Mouse (Mus musculus) liver, embryonic 16.5 days (tissue): ENCODE results near the gene 9930022D16Rik. TPM values are rescaled to one million over a fixed set of nuclear protein-coding genes. Genes with fewer than 3 reads are reported as not detected.

ENCODE experiments used
- ATAC-seq: fragments of 200-750 bp; cut with Nextera tagmentation; 2 replicates; pipeline ENCODE4 v1.8.0; 2017; ENCODE audit warnings: low read depth, mild to moderate bottlenecking, moderate number of reproducible peaks, moderate library complexity
- H3K27ac ChIP-seq: fragments of 300-500 bp; sonication (generic); 2 replicates; pipeline ENCODE4 v1.5.1; 2014; ENCODE audit warnings: mild to moderate bottlenecking, low read length
- H3K27me3 ChIP-seq: fragments of 300-500 bp; sonication (generic); 2 replicates; pipeline ENCODE4 v1.6.1; 2014; ENCODE audit warnings: low read depth, low read length, mixed read lengths; ENCODE audit not compliant: control insufficient read depth, insufficient read depth
- H3K36me3 ChIP-seq: fragments of 300-500 bp; sonication (generic); 2 replicates; pipeline ENCODE4 v1.6.1; 2014; ENCODE audit warnings: mild to moderate bottlenecking; ENCODE audit not compliant: control insufficient read depth, insufficient read depth
- H3K4me1 ChIP-seq: fragments of 300-500 bp; sonication (generic); 2 replicates; pipeline ENCODE4 v1.6.1; 2014; ENCODE audit warnings: low read depth, low read length, mixed read lengths; ENCODE audit not compliant: control insufficient read depth
- H3K4me2 ChIP-seq: fragments of 300-500 bp; sonication (generic); 2 replicates; pipeline ENCODE4 v1.6.1; 2014; ENCODE audit warnings: low read depth, low read length, mixed read lengths
- H3K4me3 ChIP-seq: fragments of 300-500 bp; sonication (generic); 2 replicates; pipeline ENCODE4 v1.5.1; 2014; ENCODE audit warnings: low read depth, mild to moderate bottlenecking, low read length
- H3K9ac ChIP-seq: fragments of 300-500 bp; sonication (generic); 2 replicates; pipeline ENCODE4 v1.6.1; 2014; ENCODE audit warnings: low read depth, low read length
- H3K9me3 ChIP-seq: fragments of 300-500 bp; sonication (generic); replicated peaks from 2 replicates; pipeline ENCODE4 v1.6.1; 2016; ENCODE audit warnings: low read length; ENCODE audit not compliant: control insufficient read depth
- WGBS: fragments of 180-500 bp; shearing (Covaris S2); extraction: QIAGEN DNeasy Blood & Tissue Kit; methylation state at CpG from one replicate; pipeline ENCODE4 v1.1.7; 2014; ENCODE audit not compliant: insufficient replicate concordance; 5-methylcytosine and 5-hydroxymethylcytosine counted together
- polyA plus RNA-seq: library from polyadenylated mRNA; unstranded; fragments of >200 nt; fragmentation: Nextera tagmentation; extraction: Ambion mirVana; gene quantifications from 2 replicates; pipeline ENCODE4 v1.2.1, GENCODE M21; 2015

Gene 9930022D16Rik
- polyA plus RNA-seq, 1 experiment from 2014 or later = not detected

GRCm38 (mm10) chr11:109445438-109446035, 31.8 kb downstream of the 9930022D16Rik start:
- Histone ChIP-seq H3K4me3 (no peak overlapping the region), H3K9ac (no peak overlapping the region), H3K27me3 (no peaks in the 10 kb centered on the region), H3K9me3 (no peaks in the 10 kb centered on the region), H3K4me1 (peaks cover 10% of the 10 kb centered on the region), H3K27ac (no peak overlapping the region), H3K4me2 (no peak overlapping the region), H3K36me3 (peaks cover 8% of the 10 kb centered on the region)
- 41% methylated on average over 13 of the region's 13 CpGs for WGBS
- peak; percentile 80 for ATAC-seq

DNA sequence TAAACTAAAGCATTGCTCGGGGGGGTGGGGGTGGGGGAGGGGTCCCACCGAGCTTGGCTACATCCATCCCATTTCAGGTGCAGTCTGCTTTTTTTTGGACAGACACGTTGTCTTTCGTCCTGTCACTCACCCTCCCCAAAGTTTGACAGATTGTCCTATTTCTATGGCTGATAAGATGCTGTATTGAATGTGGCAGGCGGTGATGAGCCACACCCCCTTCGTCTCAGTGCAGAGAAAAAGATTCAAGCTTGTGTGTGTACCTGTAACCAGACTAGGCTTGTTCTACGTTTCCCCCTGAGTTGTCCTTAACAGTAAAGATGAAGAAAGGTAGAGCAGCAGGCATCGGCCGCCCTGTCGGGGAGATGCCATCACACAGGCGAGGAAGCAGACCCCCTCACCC, 37.5 kb downstream of the 9930022D16Rik start:
- H3K27ac ChIP-seq = no peak overlapping the region
- 50% methylated on average over 11 of the region's 11 CpGs for WGBS
- no peak overlapping the region for H3K4me2 ChIP-seq
- H3K4me3 ChIP-seq = no peak overlapping the region
- no peaks in the 10 kb centered on the region for H3K27me3 ChIP-seq
- peaks cover 52% of the 10 kb centered on the region for H3K36me3 ChIP-seq
- 0 out of 2 replicates have a peak, but pooled peaks have one; percentile 24 for ATAC-seq
- H3K9ac ChIP-seq = no peak overlapping the region
- no peaks in the 10 kb centered on the region for H3K9me3 ChIP-seq
- no peaks in the 10 kb centered on the region; the same call in 1 of the 2 replicates for H3K4me1 ChIP-seq

DNA sequence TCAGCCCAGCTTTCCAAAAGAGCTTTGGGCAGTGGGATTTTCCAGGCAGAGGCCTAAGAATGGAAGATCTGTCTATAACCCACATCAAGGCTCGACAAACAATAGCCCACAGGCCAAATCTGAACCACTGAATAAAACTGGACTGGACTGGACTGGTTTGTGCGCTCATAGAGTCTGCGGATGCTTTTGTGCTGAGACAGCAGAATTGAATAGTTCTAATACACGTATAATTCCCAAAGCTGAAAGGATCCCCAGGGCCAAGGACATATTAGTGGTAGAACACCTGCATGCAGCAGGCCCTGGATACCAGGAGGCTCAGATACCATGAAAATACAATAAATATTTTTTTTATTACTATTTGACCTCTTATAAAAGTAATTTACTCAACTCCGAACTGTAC, 42.5 kb downstream of the 9930022D16Rik start:
- Histone ChIP-seq H3K27me3 (no peaks in the 10 kb centered on the region), H3K4me1 (no peaks in the 10 kb centered on the region), H3K4me3 (no peak overlapping the region), H3K36me3 (peaks cover 82% of the 10 kb centered on the region), H3K27ac (no peak overlapping the region), H3K9ac (no peak overlapping the region), H3K9me3 (no peaks in the 10 kb centered on the region), H3K4me2 (no peak overlapping the region)
- WGBS = 88% methylated on average over 5 of the region's 5 CpGs
- ATAC-seq = no peak

DNA sequence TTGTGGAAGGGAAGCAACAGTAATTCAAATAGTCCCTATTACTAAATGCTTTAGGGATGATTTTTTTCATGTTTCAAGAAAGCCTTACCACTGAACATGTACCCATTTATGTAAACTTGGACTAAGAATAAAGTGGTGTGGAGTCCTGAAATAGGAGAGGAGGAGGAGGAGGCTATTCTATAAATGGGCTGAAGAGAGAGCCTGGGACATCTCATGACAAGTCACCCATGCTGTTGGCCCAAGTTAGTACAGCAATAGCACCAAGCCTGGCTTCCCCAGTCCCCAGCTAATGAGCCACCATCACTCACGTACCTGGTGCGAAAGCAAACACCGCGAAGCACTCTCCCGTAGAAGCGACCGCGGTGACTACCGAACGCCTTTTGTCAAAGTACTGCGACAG, 44.4 kb downstream of the 9930022D16Rik start:
- Histone ChIP-seq H3K36me3 (peaks cover 84% of the 10 kb centered on the region), H3K27ac (no peak overlapping the region), H3K9me3 (no peaks in the 10 kb centered on the region), H3K4me3 (no peak overlapping the region), H3K9ac (no peak overlapping the region), H3K27me3 (no peaks in the 10 kb centered on the region), H3K4me2 (no peak overlapping the region), H3K4me1 (no peaks in the 10 kb centered on the region; the same call in 1 of the 2 replicates)
- no peak for ATAC-seq
- WGBS = 95% methylated on average over 11 of the region's 11 CpGs

GRCm38 (mm10) chr11:109460586-109460985, 46.9 kb downstream of the 9930022D16Rik start:
- ATAC-seq = no peak
- H3K9me3 ChIP-seq = no peaks in the 10 kb centered on the region
- H3K4me1 ChIP-seq = peaks cover 10% of the 10 kb centered on the region
- H3K4me3 ChIP-seq = no peak overlapping the region
- no peaks in the 10 kb centered on the region for H3K27me3 ChIP-seq
- peaks cover 72% of the 10 kb centered on the region for H3K36me3 ChIP-seq
- H3K9ac ChIP-seq = no peak overlapping the region
- no peak overlapping the region for H3K4me2 ChIP-seq
- H3K27ac ChIP-seq = no peak overlapping the region; the same call in 1 of the 2 replicates
- 51% methylated on average over 5 of the region's 5 CpGs for WGBS

GRCm38 (mm10) chr11:109465068-109465467, 51.4 kb downstream of the 9930022D16Rik start:
- H3K9me3 ChIP-seq = no peaks in the 10 kb centered on the region
- H3K27me3 ChIP-seq = no peaks in the 10 kb centered on the region
- peak overlapping the region; percentile 11; the same call in 1 of the 2 replicates for H3K9ac ChIP-seq
- 55% methylated on average over 4 of the region's 4 CpGs for WGBS
- peaks cover 50% of the 10 kb centered on the region for H3K36me3 ChIP-seq
- peak overlapping the region; percentile 3; the same call in 1 of the 2 replicates for H3K4me3 ChIP-seq
- H3K27ac ChIP-seq = peak overlapping the region; percentile 70
- peak; percentile 93 for ATAC-seq
- H3K4me1 ChIP-seq = peaks cover 41% of the 10 kb centered on the region
- H3K4me2 ChIP-seq = peak overlapping the region; percentile 40

- Histone ChIP-seq H3K9ac (no peak overlapping the region), H3K4me2 (no peak overlapping the region), H3K4me3 (no peak overlapping the region), H3K9me3 (no peaks in the 10 kb centered on the region), H3K27me3 (no peaks in the 10 kb centered on the region), H3K36me3 (peaks cover 38% of the 10 kb centered on the region), H3K27ac (no peak overlapping the region; the same call in 1 of the 2 replicates), H3K4me1 (peaks cover 53% of the 10 kb centered on the region)
- ATAC-seq = no peak
- 81% methylated on average over 8 of the region's 8 CpGs for WGBS
Observed at GRCm38 (mm10) chr11:109466987-109467386, 53.3 kb downstream of the 9930022D16Rik start.

DNA sequence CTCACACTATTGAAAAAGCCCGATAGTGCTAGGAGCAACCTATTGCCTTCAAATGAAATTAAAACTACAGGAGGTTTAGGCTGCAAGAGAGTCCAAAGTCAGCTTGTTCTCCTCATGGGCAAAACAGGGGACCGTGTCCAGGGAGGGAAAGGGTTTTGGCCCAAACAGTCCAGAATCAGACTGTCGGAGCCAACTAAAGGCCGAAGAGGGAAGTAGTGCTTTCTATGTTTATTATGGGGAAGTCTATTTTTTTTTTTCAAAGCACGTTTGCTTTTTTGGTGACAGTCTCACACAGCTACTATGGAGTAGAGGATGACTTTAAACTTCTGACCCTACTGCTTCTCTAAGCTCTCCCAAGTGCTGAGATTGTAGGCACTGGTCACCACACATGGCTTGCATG, 54.4 kb downstream of the 9930022D16Rik start:
- Histone ChIP-seq H3K27ac (peak overlapping the region; percentile 45; the same call in 1 of the 2 replicates), H3K27me3 (no peaks in the 10 kb centered on the region), H3K9ac (no peak overlapping the region), H3K36me3 (peaks cover 26% of the 10 kb centered on the region), H3K4me2 (no peak overlapping the region), H3K4me1 (peaks cover 53% of the 10 kb centered on the region), H3K4me3 (no peak overlapping the region), H3K9me3 (no peaks in the 10 kb centered on the region)
- no peak for ATAC-seq
- WGBS = 60% methylated on average over 5 of the region's 5 CpGs
